Mouse (Mus musculus) heart, embryonic 16.5 days (tissue): ENCODE data around the gene Pcnx2. TPM values are rescaled to one million over a fixed set of nuclear protein-coding genes. Genes with fewer than 3 reads are reported as not detected.
A peak's percentile ranks its signal among the peaks of the same experiment; 100 is the strongest.

Experiments used
- ATAC-seq: fragments of 200-750 bp; cut with Nextera tagmentation; replicated peaks from 2 replicates; pipeline ENCODE4 v1.8.0; 2017; ENCODE audit warnings: moderate number of reproducible peaks; ENCODE audit not compliant: insufficient read depth, low FRiP score; ENCODE audit errors: extremely low read depth
- H3K27ac ChIP-seq: fragments of 300-500 bp; sonication (generic); 2 replicates; pipeline ENCODE4 v1.5.1; 2014; ENCODE audit warnings: mild to moderate bottlenecking, low read length, control low read depth, moderate library complexity
- H3K27me3 ChIP-seq: fragments of 300-500 bp; sonication (generic); 2 replicates; pipeline ENCODE4 v1.6.1; 2014; ENCODE audit warnings: low read length, mixed read lengths; ENCODE audit not compliant: control insufficient read depth, insufficient read depth
- H3K36me3 ChIP-seq: fragments of 300-500 bp; sonication (generic); 2 replicates; pipeline ENCODE4 v1.6.1; 2014; ENCODE audit not compliant: control insufficient read depth, insufficient read depth
- H3K4me1 ChIP-seq: fragments of 300-500 bp; sonication (generic); 2 replicates; pipeline ENCODE4 v1.6.1; 2014; ENCODE audit warnings: low read length, mixed read lengths; ENCODE audit not compliant: control insufficient read depth, insufficient read depth
- H3K4me2 ChIP-seq: fragments of 300-500 bp; sonication (generic); 2 replicates; pipeline ENCODE4 v1.6.1; 2014; ENCODE audit warnings: low read depth, mild to moderate bottlenecking, control low read depth, low read length
- H3K4me3 ChIP-seq: fragments of 300-500 bp; sonication (generic); 2 replicates; pipeline ENCODE4 v1.5.1; 2014; ENCODE audit warnings: mild to moderate bottlenecking, control low read depth, low read length
- H3K9ac ChIP-seq: fragments of 300-500 bp; sonication (generic); 2 replicates; pipeline ENCODE4 v1.6.1; 2014; ENCODE audit warnings: low read length, control low read depth
- H3K9me3 ChIP-seq: fragments of 300-500 bp; sonication (generic); replicated peaks from 2 replicates; pipeline ENCODE4 v1.6.1; 2016; ENCODE audit warnings: low read length; ENCODE audit not compliant: control insufficient read depth
- WGBS: fragments of 180-500 bp; shearing (Covaris S2); extraction: QIAGEN DNeasy Blood & Tissue Kit; methylation state at CpG from one replicate; pipeline ENCODE4 v1.1.7; 2014; 5-methylcytosine and 5-hydroxymethylcytosine counted together
- polyA plus RNA-seq: library from polyadenylated mRNA; unstranded; fragments of >200 nt; fragmentation: Nextera tagmentation; extraction: Ambion mirVana; gene quantifications from 2 replicates; pipeline ENCODE4 v1.2.1, GENCODE M21; 2015

Gene Pcnx2
- polyA plus RNA-seq, 1 experiment from 2014 or later = 0.22 TPM

DNA sequence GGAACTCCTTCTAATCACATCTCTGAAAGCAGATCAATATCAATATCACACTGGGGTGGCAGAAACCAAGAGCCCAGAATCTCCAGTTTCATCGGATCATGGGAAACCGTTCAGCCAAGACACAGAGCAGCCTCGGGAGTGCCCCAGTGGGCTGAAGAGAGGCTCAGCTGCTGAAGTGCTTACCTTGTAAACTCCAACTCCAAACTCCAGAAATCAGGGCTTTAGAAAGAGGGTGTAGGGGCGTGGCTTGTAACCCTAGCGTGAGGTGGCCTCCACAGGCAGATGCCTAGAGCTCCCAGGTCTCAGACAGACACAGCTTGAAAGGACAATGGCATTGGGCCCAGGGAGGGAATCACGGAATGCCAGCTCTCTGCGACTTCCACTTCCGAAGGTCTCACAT, 170.3 kb downstream of the Pcnx2 start:
- no peak overlapping the region for H3K9ac ChIP-seq
- ATAC-seq = no peak
- no peaks in the 10 kb centered on the region for H3K9me3 ChIP-seq
- no peak overlapping the region for H3K4me3 ChIP-seq
- no peaks in the 10 kb centered on the region for H3K4me1 ChIP-seq
- 48% methylated on average over 8 of the region's 8 CpGs for WGBS
- no peak overlapping the region for H3K27ac ChIP-seq
- H3K4me2 ChIP-seq = no peak overlapping the region
- no peaks in the 10 kb centered on the region for H3K36me3 ChIP-seq
- no peaks in the 10 kb centered on the region for H3K27me3 ChIP-seq

DNA sequence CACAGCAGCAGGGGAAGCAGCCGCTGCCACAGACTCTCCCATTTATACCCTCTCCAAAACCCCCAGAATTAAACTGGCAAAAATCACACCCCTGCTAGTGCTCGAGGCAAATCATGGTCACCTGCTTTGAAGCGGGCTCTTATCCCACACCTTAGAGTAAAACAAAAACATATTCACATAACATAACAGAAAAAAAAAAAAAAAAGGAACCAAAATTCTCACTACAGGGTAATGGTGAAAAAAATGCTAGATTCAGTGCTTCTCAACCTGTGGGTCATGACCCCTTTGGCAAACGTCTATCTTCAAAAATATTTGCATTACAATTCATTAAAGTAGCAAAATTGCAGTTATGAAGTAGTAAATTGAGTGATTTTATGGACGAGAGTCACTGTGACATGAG, 171.1 kb downstream of the Pcnx2 start:
- Histone ChIP-seq H3K9me3 (no peaks in the 10 kb centered on the region), H3K4me2 (no peak overlapping the region), H3K4me1 (no peaks in the 10 kb centered on the region), H3K36me3 (no peaks in the 10 kb centered on the region), H3K9ac (no peak overlapping the region), H3K4me3 (no peak overlapping the region), H3K27me3 (no peaks in the 10 kb centered on the region), H3K27ac (no peak overlapping the region)
- no peak for ATAC-seq
- WGBS = 73% methylated on average over 5 of the region's 5 CpGs

DNA sequence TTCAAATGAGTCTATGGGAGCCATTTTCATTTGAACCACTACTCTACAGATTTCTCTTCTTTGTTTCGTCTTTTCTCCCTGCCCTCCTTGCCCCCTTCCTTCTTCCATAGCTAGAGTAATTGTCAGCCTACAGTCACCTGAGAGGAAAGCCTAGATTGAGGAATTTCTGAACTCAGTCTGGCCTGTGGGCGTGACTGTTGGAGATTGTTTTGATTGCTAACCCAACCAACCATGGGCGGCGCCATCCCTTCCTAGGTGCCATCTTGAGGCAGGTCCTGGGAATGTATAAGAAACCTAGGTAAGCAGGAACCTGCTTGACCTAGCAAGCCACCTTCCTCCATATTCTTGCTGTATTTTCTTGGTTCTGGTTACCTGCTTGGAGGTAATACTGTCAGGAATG, 172.0 kb downstream of the Pcnx2 start:
- ATAC-seq = no peak
- H3K36me3 ChIP-seq = no peaks in the 10 kb centered on the region
- H3K27me3 ChIP-seq = no peaks in the 10 kb centered on the region
- no peaks in the 10 kb centered on the region for H3K4me1 ChIP-seq
- H3K27ac ChIP-seq = no peak overlapping the region
- WGBS = 96% methylated on average over 4 of the region's 4 CpGs
- H3K9me3 ChIP-seq = no peaks in the 10 kb centered on the region
- H3K9ac ChIP-seq = no peak overlapping the region
- no peak overlapping the region for H3K4me2 ChIP-seq
- H3K4me3 ChIP-seq = no peak overlapping the region

DNA sequence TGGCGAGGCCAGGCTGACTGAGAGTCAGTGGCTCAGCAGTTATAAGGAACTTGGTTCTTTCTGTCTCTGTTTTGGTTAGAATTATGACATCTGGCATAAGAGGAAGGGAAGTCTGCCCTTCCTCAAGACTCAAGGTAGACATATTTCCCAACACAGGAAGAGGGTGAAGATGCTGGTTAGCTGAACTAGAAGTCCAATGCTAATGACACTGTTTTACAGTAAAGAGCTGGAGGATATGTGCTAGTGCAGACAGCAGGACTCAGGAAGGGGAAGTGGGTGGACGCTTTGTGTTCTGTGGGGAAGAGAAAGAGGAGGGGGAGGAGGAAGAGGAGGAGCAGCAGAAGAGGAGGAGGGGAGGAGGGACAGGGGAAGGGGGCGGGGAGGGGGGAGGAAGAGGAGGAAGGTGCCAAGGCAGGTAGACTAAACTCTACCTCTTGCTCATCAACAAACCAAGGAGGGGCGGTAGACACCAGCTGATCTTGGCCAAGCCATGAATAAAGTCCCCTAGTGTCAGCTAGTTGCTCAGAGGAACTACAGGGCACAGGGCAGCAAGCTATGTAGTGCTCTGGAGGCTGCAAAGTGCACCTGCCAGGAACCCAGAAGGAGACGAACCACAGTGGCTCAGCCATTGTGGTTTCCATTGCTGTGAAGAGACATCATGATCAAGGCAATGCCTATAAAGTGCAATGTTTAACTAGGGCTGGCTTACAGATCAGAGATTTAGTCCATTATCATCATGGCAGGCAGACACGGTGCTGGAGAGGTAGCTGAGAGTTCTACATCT, 172.9 kb downstream of the Pcnx2 start:
- Histone ChIP-seq H3K9me3 (no peaks in the 10 kb centered on the region), H3K4me1 (no peaks in the 10 kb centered on the region), H3K9ac (no peak overlapping the region), H3K4me3 (no peak overlapping the region), H3K27me3 (no peaks in the 10 kb centered on the region), H3K27ac (peak overlapping the region; percentile 43; the same call in 1 of the 2 replicates), H3K36me3 (no peaks in the 10 kb centered on the region), H3K4me2 (no peak overlapping the region)
- ATAC-seq = peak; percentile 60
- WGBS = 65% methylated on average over 6 of the region's 6 CpGs

DNA sequence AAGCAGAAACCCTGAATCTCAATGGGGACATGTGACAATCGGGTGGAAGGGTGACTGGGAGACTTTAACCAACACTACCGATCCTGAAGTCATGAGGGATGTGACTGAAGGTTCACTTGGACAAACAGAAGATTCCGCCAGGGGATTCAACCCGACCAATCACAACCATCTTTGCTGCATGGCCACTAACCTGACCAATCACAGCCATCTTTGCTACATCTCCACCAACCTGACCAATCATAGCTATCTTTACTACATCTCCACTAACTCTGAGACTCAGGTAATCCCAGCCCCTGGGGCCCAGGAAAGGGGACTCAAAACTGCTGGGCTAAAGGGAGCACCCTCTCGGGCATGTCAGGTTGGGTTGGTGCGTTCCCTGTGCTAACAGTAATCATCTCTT, 174.7 kb downstream of the Pcnx2 start:
- no peaks in the 10 kb centered on the region for H3K9me3 ChIP-seq
- H3K9ac ChIP-seq = no peak overlapping the region
- no peak overlapping the region for H3K27ac ChIP-seq
- H3K4me3 ChIP-seq = no peak overlapping the region
- 90% methylated on average over 6 of the region's 6 CpGs for WGBS
- no peaks in the 10 kb centered on the region for H3K36me3 ChIP-seq
- no peak overlapping the region for H3K4me2 ChIP-seq
- H3K4me1 ChIP-seq = no peaks in the 10 kb centered on the region
- H3K27me3 ChIP-seq = no peaks in the 10 kb centered on the region
- ATAC-seq = no peak

- no peaks in the 10 kb centered on the region for H3K9me3 ChIP-seq
- H3K4me2 ChIP-seq = no peak overlapping the region
- H3K4me3 ChIP-seq = no peak overlapping the region
- no peaks in the 10 kb centered on the region for H3K4me1 ChIP-seq
- WGBS = 86% methylated on average over 7 of the region's 7 CpGs
- H3K27me3 ChIP-seq = no peaks in the 10 kb centered on the region
- no peak for ATAC-seq
- no peak overlapping the region for H3K27ac ChIP-seq
- H3K9ac ChIP-seq = no peak overlapping the region
- no peaks in the 10 kb centered on the region for H3K36me3 ChIP-seq
Measured at GRCm38 (mm10) chr8:125722675-125723074, 175.4 kb downstream of the Pcnx2 start.

GRCm38 (mm10) chr8:125718914-125719313, 179.2 kb downstream of the Pcnx2 start:
- WGBS = 67% methylated on average over 4 of the region's 4 CpGs
- Histone ChIP-seq H3K4me2 (no peak overlapping the region), H3K27ac (no peak overlapping the region), H3K9ac (no peak overlapping the region), H3K36me3 (no peaks in the 10 kb centered on the region), H3K4me1 (peaks cover 5% of the 10 kb centered on the region), H3K4me3 (no peak overlapping the region), H3K27me3 (no peaks in the 10 kb centered on the region), H3K9me3 (no peaks in the 10 kb centered on the region)
- no peak for ATAC-seq

GRCm38 (mm10) chr8:125716613-125717012, 181.5 kb downstream of the Pcnx2 start:
- WGBS = 38% methylated on average over 7 of the region's 7 CpGs
- H3K4me2 ChIP-seq = no peak overlapping the region
- no peak overlapping the region for H3K9ac ChIP-seq
- no peaks in the 10 kb centered on the region for H3K36me3 ChIP-seq
- peaks cover 5% of the 10 kb centered on the region for H3K4me1 ChIP-seq
- H3K4me3 ChIP-seq = no peak overlapping the region
- no peaks in the 10 kb centered on the region for H3K27me3 ChIP-seq
- ATAC-seq = no peak
- no peak overlapping the region for H3K27ac ChIP-seq
- no peaks in the 10 kb centered on the region for H3K9me3 ChIP-seq

DNA sequence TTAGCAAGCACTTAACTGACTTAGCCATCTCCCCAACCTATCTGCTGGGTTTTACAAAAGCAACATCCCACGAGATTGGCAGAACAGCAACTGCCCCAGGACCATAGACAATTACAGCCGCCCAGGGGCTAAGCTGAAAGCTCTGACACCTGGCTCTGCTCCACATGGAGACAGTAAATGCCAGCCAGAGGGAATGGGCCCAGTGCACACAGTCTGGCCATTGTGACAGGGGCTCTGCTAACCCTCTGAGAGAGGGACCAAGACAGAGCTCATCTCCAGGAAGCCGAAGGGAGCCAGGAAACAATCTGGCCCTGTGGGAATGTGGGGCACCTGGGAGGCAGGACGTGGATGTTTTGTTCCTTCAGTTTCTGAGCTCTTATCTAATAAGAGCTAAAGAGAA, 181.9 kb downstream of the Pcnx2 start:
- Histone ChIP-seq H3K36me3 (no peaks in the 10 kb centered on the region), H3K4me1 (peaks cover 5% of the 10 kb centered on the region), H3K4me2 (no peak overlapping the region), H3K27me3 (no peaks in the 10 kb centered on the region), H3K9me3 (no peaks in the 10 kb centered on the region), H3K4me3 (no peak overlapping the region), H3K27ac (no peak overlapping the region), H3K9ac (no peak overlapping the region)
- ATAC-seq = no peak
- WGBS = 36% methylated on average over 4 of the region's 4 CpGs
